Mouse (Mus musculus) small intestine, adult 2 months (tissue): ENCODE data around the gene 0610037L13Rik. TPM values are rescaled to one million over a fixed set of nuclear protein-coding genes. Genes with fewer than 3 reads are reported as not detected.

Source experiments
- H3K27ac ChIP-seq: fragments of 200-500 bp; 2 replicates; pipeline ENCODE4 v1.5.1; 2012; ENCODE audit warnings: low read depth, low read length, control low read depth, inconsistent platforms; ENCODE audit not compliant: insufficient read depth
- H3K27me3 ChIP-seq: fragments of 200-500 bp; 2 replicates; pipeline ENCODE4 v1.6.1; 2012; ENCODE audit warnings: mild to moderate bottlenecking, moderate library complexity, low read length, inconsistent platforms; ENCODE audit not compliant: control insufficient read depth, insufficient read depth
- H3K36me3 ChIP-seq: fragments of 200-500 bp; 2 replicates; pipeline ENCODE4 v1.6.1; 2012; ENCODE audit warnings: mild to moderate bottlenecking, low read length, control low read depth, inconsistent platforms; ENCODE audit not compliant: control insufficient read depth, insufficient read depth
- H3K4me1 ChIP-seq: fragments of 200-500 bp; 2 replicates; pipeline ENCODE4 v1.6.1; 2012; ENCODE audit warnings: low read length, inconsistent platforms, mixed read lengths; ENCODE audit not compliant: control insufficient read depth, insufficient read depth, insufficient read length
- H3K4me3 ChIP-seq: fragments of 200-500 bp; 2 replicates; pipeline ENCODE4 v1.5.1; 2012; ENCODE audit warnings: low read depth, mild to moderate bottlenecking, control low read depth, inconsistent platforms, low read length, moderate library complexity
- CTCF ChIP-seq: fragments of 200-500 bp; IDR thresholded peaks from 2 replicates; pipeline ENCODE4 v1.5.1; 2012; ENCODE audit warnings: low read depth, mild to moderate bottlenecking, control low read depth, inconsistent platforms, low read length, moderate library complexity, mixed read lengths; ENCODE audit not compliant: insufficient replicate concordance, insufficient read length; ENCODE audit errors: extremely low read depth
- POLR2A ChIP-seq: fragments of 200-500 bp; IDR thresholded peaks from 2 replicates; pipeline ENCODE4 v1.6.1; 2012; ENCODE audit warnings: low read depth, mild to moderate bottlenecking, control low read depth, inconsistent platforms, low read length, moderate library complexity
- WGBS: fragments of 180-500 bp; shearing (Covaris S2); methylation state at CpG from one replicate; pipeline ENCODE4 v1.1.7; 2018; 5-methylcytosine and 5-hydroxymethylcytosine counted together
- polyA plus RNA-seq: library from polyadenylated mRNA; depleted of rRNA; stranded (reverse); fragments of >200 nt; gene quantifications from 2 replicates; pipeline ENCODE4 v1.2.3, GENCODE M21; 2012

The 0610037L13Rik gene
- polyA plus RNA-seq, 1 experiment = 8.5 TPM

GRCm38 (mm10) chr4:107853333-107853732, 36.3 kb upstream of the 0610037L13Rik start:
- 60% methylated on average over 8 of the region's 8 CpGs for WGBS
- Histone ChIP-seq H3K27me3 (no peaks in the 10 kb centered on the region), H3K36me3 (no peaks in the 10 kb centered on the region), H3K27ac (no peak overlapping the region), H3K4me3 (no peak overlapping the region), H3K4me1 (no peaks in the 10 kb centered on the region)
- no peak for TF ChIP-seq CTCF
- no peak for TF ChIP-seq POLR2A

- Histone ChIP-seq H3K4me3 (no peak overlapping the region), H3K27me3 (no peaks in the 10 kb centered on the region), H3K4me1 (no peaks in the 10 kb centered on the region), H3K27ac (no peak overlapping the region), H3K36me3 (no peaks in the 10 kb centered on the region)
- no peak for TF ChIP-seq CTCF
- TF ChIP-seq POLR2A = no peak
- WGBS = 91% methylated on average over 7 of the region's 7 CpGs
Measured at GRCm38 (mm10) chr4:107853836-107854235, 35.8 kb upstream of the 0610037L13Rik start.

- no peaks in the 10 kb centered on the region for H3K36me3 ChIP-seq
- H3K27me3 ChIP-seq = no peaks in the 10 kb centered on the region
- no peak overlapping the region for H3K4me3 ChIP-seq
- H3K27ac ChIP-seq = no peak overlapping the region
- TF ChIP-seq CTCF (no peak), POLR2A (no peak)
- WGBS = 72% methylated on average over 11 of the region's 11 CpGs
- H3K4me1 ChIP-seq = no peaks in the 10 kb centered on the region
Measured at GRCm38 (mm10) chr4:107856958-107857686, 32.5 kb upstream of the 0610037L13Rik start.

- H3K4me1 ChIP-seq = no peaks in the 10 kb centered on the region
- TF ChIP-seq POLR2A (no peak), CTCF (no peak)
- WGBS = 69% methylated on average over 7 of the region's 7 CpGs
- no peaks in the 10 kb centered on the region for H3K27me3 ChIP-seq
- H3K36me3 ChIP-seq = no peaks in the 10 kb centered on the region
- no peak overlapping the region for H3K27ac ChIP-seq
- H3K4me3 ChIP-seq = no peak overlapping the region
Measured at GRCm38 (mm10) chr4:107858995-107859394, 30.6 kb upstream of the 0610037L13Rik start.

GRCm38 (mm10) chr4:107864866-107865265, 24.7 kb upstream of the 0610037L13Rik start:
- no peak overlapping the region for H3K27ac ChIP-seq
- TF ChIP-seq POLR2A = no peak
- TF ChIP-seq CTCF = no peak
- no peaks in the 10 kb centered on the region for H3K4me1 ChIP-seq
- WGBS = 81% methylated on average over 4 of the region's 4 CpGs
- no peak overlapping the region for H3K4me3 ChIP-seq
- H3K36me3 ChIP-seq = no peaks in the 10 kb centered on the region
- H3K27me3 ChIP-seq = no peaks in the 10 kb centered on the region

- Histone ChIP-seq H3K27ac (peak within 1 kb of the TSS; percentile 44), H3K4me1 (no peaks in the 10 kb centered on the region), H3K4me3 (peak within 1 kb of the TSS; percentile 68), H3K27me3 (no peaks in the 10 kb centered on the region), H3K36me3 (peaks cover 19% of the 10 kb centered on the region)
- TF ChIP-seq CTCF (no peak), POLR2A (peak; percentile 56; the same call in 1 of the 2 replicates)
- 2% methylated on average over 48 of the region's 48 CpGs for WGBS
Measured at GRCm38 (mm10) chr4:107879254-107880050, 10.2 kb upstream of the 0610037L13Rik start, which contains the start of gene Magoh. Gene Magoh (plus strand): TSS chr4:107879755.

GRCm38 (mm10) chr4:107881631-107882030, 8.0 kb upstream of the 0610037L13Rik start:
- TF ChIP-seq POLR2A = no peak
- TF ChIP-seq CTCF = no peak
- no peaks in the 10 kb centered on the region for H3K27me3 ChIP-seq
- no peak overlapping the region for H3K4me3 ChIP-seq
- H3K36me3 ChIP-seq = peaks cover 33% of the 10 kb centered on the region
- no peaks in the 10 kb centered on the region for H3K4me1 ChIP-seq
- no peak overlapping the region for H3K27ac ChIP-seq
- 89% methylated on average over 1 of the region's 1 CpGs for WGBS
